Mouse (Mus musculus): Measurements from ENCODE around the gene Zfp882. TPM values are rescaled to one million over a fixed set of nuclear protein-coding genes. Genes with fewer than 3 reads are reported as not detected.
"Not testable (repeated sequence)": the region's sequence is repeated elsewhere in the genome, so short reads cannot be mapped to it uniquely, and the experiment has no call there.

Zfp882 gene
- polyA plus RNA-seq, 1 experiment from 2014 or later = 4.0 TPM

DNA sequence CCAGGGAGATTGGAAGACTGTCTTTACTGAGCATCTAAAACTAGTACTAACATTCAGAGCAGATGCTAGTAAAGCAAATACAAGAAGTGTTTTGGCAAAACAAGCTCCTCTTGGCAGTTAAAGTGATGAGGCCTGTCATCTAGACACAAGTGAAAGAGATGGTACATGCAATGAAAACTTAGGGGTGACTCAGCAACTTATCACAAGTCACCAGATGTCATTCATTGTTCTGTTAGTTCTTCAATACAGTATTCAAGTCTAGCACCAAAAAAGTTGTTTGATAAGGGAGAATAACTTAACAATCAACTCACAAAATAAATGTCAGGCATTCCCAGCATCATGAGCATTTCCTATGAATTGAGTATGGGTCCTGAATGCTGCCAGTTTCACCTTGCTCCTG lies 19.4 kb downstream of the Zfp882 start:
- no peak overlapping the region for H3K4me2 ChIP-seq (ENCODE audit: low read length)
- H3K27me3 ChIP-seq (ENCODE audit: insufficient read depth, low read length) = no peaks in the 10 kb centered on the region
- H3K27ac ChIP-seq = no peak overlapping the region
- no peak for TF ChIP-seq CTCF (IDR thresholded peaks at IDR 0.05; ENCODE audit: low read depth)
- peaks cover 23% of the 10 kb centered on the region for H3K36me3 ChIP-seq (ENCODE audit: insufficient read depth, low read length)
- no peak for DNase-seq (ENCODE audit: low spot score)
- H3K9ac ChIP-seq (ENCODE audit: low read depth, low read length) = no peak overlapping the region
- H3K4me1 ChIP-seq (replicated peaks; ENCODE audit: insufficient read depth, low read length) = 0 out of 2 replicates have a peak, but pooled peaks cover 3% of the 10 kb centered on the region
- H3K9me3 ChIP-seq (replicated peaks; ENCODE audit: low read length) = no peaks in the 10 kb centered on the region
- no peak overlapping the region for H3K4me3 ChIP-seq (replicated peaks; ENCODE audit: low read depth, low read length)
- no peak for ATAC-seq (replicated peaks; ENCODE audit: low FRiP score, low read depth)

DNA sequence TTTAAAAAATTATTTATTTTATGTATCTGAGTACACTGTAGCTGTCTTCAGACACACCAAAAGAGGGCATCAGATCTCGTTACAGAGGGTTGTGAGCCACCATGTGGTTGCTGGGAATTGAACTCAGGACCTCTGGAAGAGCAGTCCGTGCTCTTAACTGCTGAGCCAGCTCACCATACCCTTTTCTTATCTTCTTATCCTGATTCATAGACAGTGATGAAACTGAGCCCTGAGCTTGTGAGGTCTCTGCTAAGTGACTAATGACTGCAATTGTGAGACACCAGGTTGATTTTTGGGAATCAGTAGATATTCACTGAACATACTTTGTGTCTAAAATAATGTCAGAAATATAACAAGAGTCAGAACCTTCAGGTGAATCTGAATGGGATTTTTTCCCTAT lies 29.6 kb downstream of the Zfp882 start:
- not testable (repeated sequence) for H3K4me2 ChIP-seq (ENCODE audit: low read length); H3K9ac ChIP-seq (ENCODE audit: low read depth, low read length); H3K4me1 ChIP-seq (replicated peaks; ENCODE audit: insufficient read depth, low read length); H3K9me3 ChIP-seq (replicated peaks; ENCODE audit: low read length); H3K36me3 ChIP-seq (ENCODE audit: insufficient read depth, low read length); H3K4me3 ChIP-seq (replicated peaks; ENCODE audit: low read depth, low read length); H3K27me3 ChIP-seq (ENCODE audit: insufficient read depth, low read length); DNase-seq (ENCODE audit: low spot score); ATAC-seq (replicated peaks; ENCODE audit: low FRiP score, low read depth); H3K27ac ChIP-seq
- WGBS = 92% methylated on average over 2 of the region's 2 CpGs

DNA sequence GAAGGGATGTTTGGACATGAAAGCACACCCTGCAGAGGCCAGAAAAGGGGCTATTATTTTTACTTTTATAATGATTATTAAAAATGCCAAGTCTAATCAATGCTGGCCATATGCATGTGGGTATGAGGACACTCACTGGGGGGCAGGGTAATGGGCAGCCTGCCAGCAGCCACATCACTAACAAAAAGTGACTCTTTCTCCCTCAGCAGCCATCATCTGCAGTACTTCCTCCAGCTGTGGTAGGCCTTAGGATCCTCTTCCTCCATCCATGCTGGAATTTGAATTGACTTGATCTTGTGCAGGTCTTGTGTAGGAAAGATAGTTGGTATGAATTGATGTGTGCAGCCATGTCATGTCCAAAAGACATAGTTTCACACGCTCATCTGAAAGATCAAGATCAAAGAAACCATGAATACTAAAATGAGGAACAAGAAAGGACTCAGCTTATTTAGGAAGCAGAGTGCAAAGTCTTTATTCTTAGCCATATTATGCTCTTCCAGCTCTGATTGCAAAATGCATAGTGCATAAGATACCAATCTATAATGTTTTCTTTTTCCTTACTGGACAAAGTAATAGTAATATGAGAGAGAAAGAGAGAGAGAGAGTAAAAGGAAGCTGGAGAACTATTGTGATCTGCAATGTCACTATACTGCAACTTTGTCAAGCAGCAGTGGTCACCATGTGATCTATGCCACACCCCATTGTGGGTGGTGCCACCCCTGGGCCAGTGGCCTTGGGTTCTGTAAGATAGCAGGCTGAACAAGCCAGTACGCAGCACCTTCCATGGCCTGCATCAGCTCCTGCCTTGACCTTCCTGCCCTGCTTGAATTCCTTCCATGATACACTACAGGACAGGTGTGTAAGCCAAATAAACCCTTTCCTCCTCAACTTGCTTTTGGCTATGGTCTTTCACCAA lies 32.1 kb downstream of the Zfp882 start:
- ATAC-seq (replicated peaks; ENCODE audit: low FRiP score, low read depth) (no peak), DNase-seq (ENCODE audit: low spot score) (no peak)
- Histone ChIP-seq H3K4me2 (ENCODE audit: low read length) (no peak overlapping the region), H3K9ac (ENCODE audit: low read depth, low read length) (no peak overlapping the region), H3K27me3 (ENCODE audit: insufficient read depth, low read length) (no peaks in the 10 kb centered on the region), H3K4me3 (replicated peaks; ENCODE audit: low read depth, low read length) (no peak overlapping the region), H3K36me3 (ENCODE audit: insufficient read depth, low read length) (no peaks in the 10 kb centered on the region), H3K4me1 (replicated peaks; ENCODE audit: insufficient read depth, low read length) (no peaks in the 10 kb centered on the region), H3K9me3 (replicated peaks; ENCODE audit: low read length) (no peaks in the 10 kb centered on the region), H3K27ac (no peak overlapping the region)
- TF ChIP-seq CTCF (IDR thresholded peaks at IDR 0.05; ENCODE audit: low read depth) = no peak
- WGBS = 75% methylated on average over 2 of the region's 2 CpGs

DNA sequence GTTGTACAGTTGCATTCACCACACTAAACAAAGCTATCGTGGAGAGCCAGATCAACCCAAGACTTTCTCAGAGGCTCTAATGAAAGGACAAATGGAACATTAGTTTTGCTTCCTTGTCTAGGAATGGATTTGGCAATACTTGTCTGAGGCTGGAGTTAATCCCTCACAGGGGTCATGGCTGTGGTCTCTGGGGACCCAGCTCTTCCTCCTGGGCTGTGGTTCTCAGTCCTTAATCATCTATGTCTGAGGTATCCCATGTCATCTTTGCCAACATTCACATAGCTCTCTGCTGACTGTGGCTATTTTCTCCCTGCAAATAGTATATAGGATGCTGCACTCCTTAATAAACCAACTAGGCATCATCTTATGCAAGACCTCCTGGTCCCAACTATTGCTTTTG lies 33.4 kb downstream of the Zfp882 start:
- no peaks in the 10 kb centered on the region for H3K27me3 ChIP-seq (ENCODE audit: insufficient read depth, low read length)
- H3K9ac ChIP-seq (ENCODE audit: low read depth, low read length) = no peak overlapping the region
- DNase-seq (ENCODE audit: low spot score) = no peak
- no peak overlapping the region for H3K4me3 ChIP-seq (replicated peaks; ENCODE audit: low read depth, low read length)
- no peak for ATAC-seq (replicated peaks; ENCODE audit: low FRiP score, low read depth)
- TF ChIP-seq CTCF (IDR thresholded peaks at IDR 0.05; ENCODE audit: low read depth) = no peak
- 95% methylated on average over 1 of the region's 1 CpGs for WGBS
- no peaks in the 10 kb centered on the region for H3K9me3 ChIP-seq (replicated peaks; ENCODE audit: low read length)
- H3K4me2 ChIP-seq (ENCODE audit: low read length) = no peak overlapping the region
- H3K27ac ChIP-seq = no peak overlapping the region
- no peaks in the 10 kb centered on the region for H3K36me3 ChIP-seq (ENCODE audit: insufficient read depth, low read length)
- H3K4me1 ChIP-seq (replicated peaks; ENCODE audit: insufficient read depth, low read length) = no peaks in the 10 kb centered on the region

DNA sequence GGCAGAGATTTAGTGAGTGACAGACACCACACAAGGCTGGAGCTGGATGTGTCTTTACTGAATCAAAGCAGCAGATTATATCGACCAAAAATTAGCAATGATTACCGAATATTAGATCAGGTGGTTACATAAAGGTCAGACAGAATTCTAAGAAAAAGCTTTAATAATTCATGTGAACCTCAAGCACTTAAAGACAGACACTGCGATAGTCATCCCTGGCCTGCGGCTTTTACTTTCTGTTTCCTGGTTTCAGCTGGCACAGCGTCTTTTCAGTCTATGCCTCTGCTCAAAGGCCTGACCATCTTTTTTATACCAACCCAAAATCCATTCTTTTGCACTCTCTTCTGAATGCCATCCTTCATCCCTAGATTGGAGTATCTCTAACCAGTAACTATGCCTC lies 40.2 kb downstream of the Zfp882 start:
- DNase-seq (ENCODE audit: low spot score) (no peak), ATAC-seq (replicated peaks; ENCODE audit: low FRiP score, low read depth) (no peak)
- no peaks in the 10 kb centered on the region for H3K9me3 ChIP-seq (replicated peaks; ENCODE audit: low read length)
- H3K27me3 ChIP-seq (ENCODE audit: insufficient read depth, low read length) = no peaks in the 10 kb centered on the region
- no peak overlapping the region for H3K9ac ChIP-seq (ENCODE audit: low read depth, low read length)
- no peak overlapping the region for H3K4me2 ChIP-seq (ENCODE audit: low read length)
- H3K4me1 ChIP-seq (replicated peaks; ENCODE audit: insufficient read depth, low read length) = 0 out of 2 replicates have a peak, but pooled peaks cover 9% of the 10 kb centered on the region
- H3K27ac ChIP-seq = no peak overlapping the region
- no peak overlapping the region for H3K4me3 ChIP-seq (replicated peaks; ENCODE audit: low read depth, low read length)
- H3K36me3 ChIP-seq (ENCODE audit: insufficient read depth, low read length) = no peaks in the 10 kb centered on the region
- 86% methylated on average over 5 of the region's 5 CpGs for WGBS
- TF ChIP-seq CTCF (IDR thresholded peaks at IDR 0.05; ENCODE audit: low read depth) = no peak

DNA sequence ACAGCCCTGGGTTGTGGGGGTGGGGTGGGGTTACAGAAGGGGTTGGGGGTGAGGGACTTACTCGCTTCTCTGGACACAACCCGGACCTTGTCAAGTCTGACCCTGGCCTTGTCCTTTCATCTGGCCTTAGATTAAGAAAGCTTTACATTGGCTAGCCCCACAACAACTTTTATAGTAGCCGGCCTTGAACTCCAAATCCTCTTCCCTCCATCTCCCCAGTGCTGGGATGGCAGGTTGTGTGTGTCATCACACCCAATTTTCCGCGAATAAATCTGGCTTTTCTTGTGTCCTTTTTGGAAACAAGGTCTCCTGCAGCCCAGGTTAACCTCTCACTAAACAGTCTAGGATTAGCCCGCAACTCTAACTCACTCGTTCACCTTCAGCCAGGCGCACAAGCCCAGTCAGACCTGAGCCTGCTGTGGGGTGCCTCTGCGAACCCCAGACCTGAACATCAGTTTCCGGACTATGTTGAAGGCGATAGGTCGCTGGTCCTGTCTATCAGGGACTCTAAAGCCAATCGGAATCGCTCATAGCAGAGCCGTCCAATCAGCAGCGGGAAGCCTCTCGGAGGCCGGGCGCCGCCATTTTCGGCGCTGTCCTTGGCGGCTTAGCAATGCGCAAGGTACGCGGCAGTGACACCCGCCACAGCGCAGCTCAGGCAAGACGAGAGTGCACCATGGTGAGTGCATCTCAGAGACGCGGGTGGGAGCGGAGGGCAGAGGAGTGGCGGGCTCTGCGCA lies 42.2 kb downstream of the Zfp882 start, which contains the start of gene Zfp961:
Zfp961 (plus strand) TSS at position 557 of the 740 bp plus-strand sequence.
- TF ChIP-seq CTCF (IDR thresholded peaks at IDR 0.05; ENCODE audit: low read depth) = no peak
- H3K9me3 ChIP-seq (replicated peaks; ENCODE audit: low read length) = no peaks in the 10 kb centered on the region
- 3% methylated on average over 34 of the region's 34 CpGs for WGBS
- peak within 1 kb of the TSS; percentile 78 for H3K9ac ChIP-seq (ENCODE audit: low read depth, low read length)
- H3K27ac ChIP-seq = peak within 1 kb of the TSS; percentile 76
- H3K4me1 ChIP-seq (replicated peaks; ENCODE audit: insufficient read depth, low read length) = 0 out of 2 replicates have a peak, but pooled peaks cover 9% of the 10 kb centered on the region
- H3K36me3 ChIP-seq (ENCODE audit: insufficient read depth, low read length) = no peaks in the 10 kb centered on the region
- peak; percentile 100 for ATAC-seq (replicated peaks; ENCODE audit: low FRiP score, low read depth)
- peak; percentile 97 for DNase-seq (ENCODE audit: low spot score)
- H3K4me3 ChIP-seq (replicated peaks; ENCODE audit: low read depth, low read length) = peak within 1 kb of the TSS; percentile 87
- no peaks in the 10 kb centered on the region for H3K27me3 ChIP-seq (ENCODE audit: insufficient read depth, low read length)
- peak within 1 kb of the TSS; percentile 58 for H3K4me2 ChIP-seq (ENCODE audit: low read length)
